Mouse (Mus musculus) thymus, adult 2 months (tissue): ENCODE data around the gene 4921524J17Rik. TPM values are rescaled to one million over a fixed set of nuclear protein-coding genes. Genes with fewer than 3 reads are reported as not detected.

Source experiments
- DNase-seq: peaks from one replicate; pipeline ENCODE4 v3.0.0; 2021
- H3K27ac ChIP-seq: fragments of 200-500 bp; 2 replicates; pipeline ENCODE4 v1.5.1; 2012; ENCODE audit warnings: low read length, control low read depth; ENCODE audit not compliant: control insufficient read depth, insufficient read depth
- H3K27me3 ChIP-seq: fragments of 200-500 bp; 2 replicates; pipeline ENCODE4 v1.6.1; 2012; ENCODE audit warnings: mild to moderate bottlenecking, low read length, moderate library complexity, mixed read lengths; ENCODE audit not compliant: control insufficient read depth, insufficient read depth
- H3K36me3 ChIP-seq: fragments of 200-500 bp; 2 replicates; pipeline ENCODE4 v1.6.1; 2012; ENCODE audit warnings: mild to moderate bottlenecking, low read length, moderate library complexity; ENCODE audit not compliant: control insufficient read depth, insufficient read depth
- H3K4me1 ChIP-seq: fragments of 200-500 bp; replicated peaks from 2 replicates; pipeline ENCODE4 v1.6.1; 2012; ENCODE audit warnings: low read length; ENCODE audit not compliant: control insufficient read depth, insufficient read depth
- H3K4me3 ChIP-seq: fragments of 200-500 bp; 2 replicates; pipeline ENCODE4 v1.5.1; 2012; ENCODE audit warnings: mild to moderate bottlenecking, low read length, control low read depth, moderate library complexity; ENCODE audit not compliant: control insufficient read depth, insufficient read depth
- CTCF ChIP-seq: fragments of 200-500 bp; IDR thresholded peaks from 2 replicates; pipeline ENCODE4 v1.5.1; 2012; ENCODE audit warnings: mild to moderate bottlenecking, control low read depth, low read length, moderate library complexity, borderline replicate concordance; ENCODE audit not compliant: control insufficient read depth, poor library complexity, insufficient read depth; ENCODE audit errors: extremely low read depth
- POLR2A ChIP-seq: fragments of 200-500 bp; IDR thresholded peaks from 2 replicates; pipeline ENCODE4 v1.6.1; 2012; ENCODE audit warnings: mild to moderate bottlenecking, low read length, control low read depth, moderate library complexity; ENCODE audit not compliant: control insufficient read depth, poor library complexity, insufficient read depth; ENCODE audit errors: extremely low read depth
- WGBS: fragments of 180-500 bp; shearing (Covaris S2); methylation state at CpG from one replicate; pipeline ENCODE4 v1.1.7; 2018; 5-methylcytosine and 5-hydroxymethylcytosine counted together
- polyA plus RNA-seq: library from polyadenylated mRNA; depleted of rRNA; stranded (reverse); fragments of >200 nt; gene quantifications from 2 replicates; pipeline ENCODE4 v1.2.3, GENCODE M21; 2012

4921524J17Rik gene
- polyA plus RNA-seq, 1 experiment: 7.2 TPM

DNA sequence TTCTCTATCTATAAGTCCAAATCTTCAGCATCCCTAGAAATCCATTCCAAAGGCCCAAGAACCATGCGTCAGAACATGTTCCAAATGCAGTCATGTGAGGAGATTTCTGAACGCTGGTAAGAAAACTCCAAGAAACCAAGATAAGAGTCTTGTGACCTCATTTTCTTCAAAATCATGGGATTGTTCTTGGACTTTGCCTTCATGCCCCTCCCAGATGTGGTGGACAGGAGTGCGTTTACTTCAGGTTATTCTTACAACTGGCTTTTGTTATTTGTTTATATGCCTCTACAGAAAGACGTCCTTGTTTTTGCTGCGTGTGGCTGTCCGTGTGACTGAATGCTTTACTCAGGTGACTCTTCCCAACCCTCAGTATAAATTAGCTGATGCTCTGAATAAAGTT is 39.4 kb downstream of the 4921524J17Rik start:
- 92% methylated on average over 6 of the region's 6 CpGs for WGBS
- no peak for DNase-seq
- H3K4me3 ChIP-seq: no peak overlapping the region
- H3K4me1 ChIP-seq: no peaks in the 10 kb centered on the region
- no peaks in the 10 kb centered on the region for H3K27me3 ChIP-seq
- H3K36me3 ChIP-seq: no peaks in the 10 kb centered on the region
- H3K27ac ChIP-seq: no peak overlapping the region
- TF ChIP-seq CTCF (no peak), POLR2A (no peak)

DNA sequence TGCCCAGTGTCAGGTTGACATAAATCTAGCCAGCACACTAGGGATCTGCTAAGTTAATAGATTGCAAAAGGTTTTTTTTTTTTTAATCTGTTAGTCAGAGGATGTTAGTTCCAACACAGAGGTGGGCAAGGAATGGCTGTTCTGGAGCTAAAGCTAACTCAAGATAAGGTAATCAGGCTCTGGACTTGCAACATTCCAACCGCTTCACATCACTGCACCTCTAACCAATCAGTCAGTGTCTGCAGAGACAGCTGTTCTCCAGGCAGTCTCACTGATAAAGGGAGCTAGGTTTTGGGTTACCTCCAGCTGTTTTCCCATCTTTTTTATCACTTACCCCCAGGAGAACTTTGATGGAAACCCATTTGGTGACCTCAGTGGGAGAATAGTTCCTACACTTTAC is 41.2 kb downstream of the 4921524J17Rik start:
- H3K4me1 ChIP-seq: no peaks in the 10 kb centered on the region
- WGBS: 93% methylated on average over 1 of the region's 1 CpGs
- DNase-seq: no peak
- TF ChIP-seq CTCF: no peak
- TF ChIP-seq POLR2A: no peak
- H3K36me3 ChIP-seq: no peaks in the 10 kb centered on the region
- H3K4me3 ChIP-seq: no peak overlapping the region
- H3K27me3 ChIP-seq: no peaks in the 10 kb centered on the region
- no peak overlapping the region for H3K27ac ChIP-seq

DNA sequence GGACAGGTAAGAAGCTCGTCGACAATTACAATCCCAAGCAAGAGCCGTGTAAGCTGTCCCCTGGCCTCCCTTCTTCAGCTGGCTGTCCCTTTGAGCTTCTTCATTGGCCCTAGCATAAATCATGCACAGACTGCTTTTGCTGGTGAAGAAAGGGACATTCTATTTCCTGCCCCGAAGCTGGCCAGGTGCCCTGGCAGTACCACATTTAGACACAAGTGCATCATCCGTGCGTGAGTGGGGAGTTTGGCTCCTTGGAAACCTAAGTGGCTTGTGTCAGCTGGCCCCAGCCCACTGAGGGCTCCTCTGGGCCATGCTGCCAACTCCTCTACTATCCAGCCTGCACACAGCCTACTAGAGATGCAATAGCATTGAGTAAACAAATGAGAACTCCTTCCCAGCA is 46.4 kb downstream of the 4921524J17Rik start, which contains the start of gene Mylk3:
Mylk3 (minus strand) TSS at position 141 of the 400 bp plus-strand sequence.
- WGBS: 67% methylated on average over 6 of the region's 6 CpGs
- Histone ChIP-seq H3K4me1 (no peaks in the 10 kb centered on the region), H3K4me3 (no peak within 1 kb of the TSS), H3K27me3 (no peaks in the 10 kb centered on the region), H3K36me3 (no peaks in the 10 kb centered on the region), H3K27ac (no peak within 1 kb of the TSS)
- DNase-seq: no peak
- TF ChIP-seq POLR2A (no peak), CTCF (no peak)

GRCm38 (mm10) chr8:85381926-85382325 is 50.7 kb downstream of the 4921524J17Rik start:
- H3K4me3 ChIP-seq: no peak overlapping the region
- no peaks in the 10 kb centered on the region for H3K36me3 ChIP-seq
- WGBS: 85% methylated on average over 4 of the region's 4 CpGs
- TF ChIP-seq CTCF: no peak
- TF ChIP-seq POLR2A: no peak
- H3K4me1 ChIP-seq: no peaks in the 10 kb centered on the region
- no peak overlapping the region for H3K27ac ChIP-seq
- no peak for DNase-seq
- no peaks in the 10 kb centered on the region for H3K27me3 ChIP-seq

DNA sequence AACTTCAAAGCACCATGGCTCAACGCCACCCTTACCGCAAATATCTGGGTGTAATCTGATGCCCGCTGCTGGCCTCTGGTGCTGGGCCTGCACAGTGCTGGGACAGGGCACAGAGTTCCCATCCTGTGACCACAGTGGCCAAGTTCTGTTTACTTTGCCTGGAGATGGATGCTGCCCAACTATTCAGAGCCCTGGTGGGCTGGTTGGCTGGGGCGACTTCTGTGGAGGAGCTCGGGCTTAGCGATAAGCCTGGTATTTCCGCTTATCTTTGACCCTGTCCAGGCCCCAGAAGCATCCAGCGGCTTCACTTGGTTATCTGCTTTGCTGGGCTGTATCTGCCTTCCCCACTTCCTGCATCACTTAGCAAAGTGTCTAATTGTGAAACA is 51.8 kb downstream of the 4921524J17Rik start:
- Histone ChIP-seq H3K4me1 (no peaks in the 10 kb centered on the region), H3K27ac (no peak overlapping the region), H3K36me3 (no peaks in the 10 kb centered on the region), H3K27me3 (no peaks in the 10 kb centered on the region), H3K4me3 (no peak overlapping the region)
- TF ChIP-seq POLR2A (no peak), CTCF (no peak)
- no peak for DNase-seq
- WGBS: 82% methylated on average over 8 of the region's 8 CpGs

DNA sequence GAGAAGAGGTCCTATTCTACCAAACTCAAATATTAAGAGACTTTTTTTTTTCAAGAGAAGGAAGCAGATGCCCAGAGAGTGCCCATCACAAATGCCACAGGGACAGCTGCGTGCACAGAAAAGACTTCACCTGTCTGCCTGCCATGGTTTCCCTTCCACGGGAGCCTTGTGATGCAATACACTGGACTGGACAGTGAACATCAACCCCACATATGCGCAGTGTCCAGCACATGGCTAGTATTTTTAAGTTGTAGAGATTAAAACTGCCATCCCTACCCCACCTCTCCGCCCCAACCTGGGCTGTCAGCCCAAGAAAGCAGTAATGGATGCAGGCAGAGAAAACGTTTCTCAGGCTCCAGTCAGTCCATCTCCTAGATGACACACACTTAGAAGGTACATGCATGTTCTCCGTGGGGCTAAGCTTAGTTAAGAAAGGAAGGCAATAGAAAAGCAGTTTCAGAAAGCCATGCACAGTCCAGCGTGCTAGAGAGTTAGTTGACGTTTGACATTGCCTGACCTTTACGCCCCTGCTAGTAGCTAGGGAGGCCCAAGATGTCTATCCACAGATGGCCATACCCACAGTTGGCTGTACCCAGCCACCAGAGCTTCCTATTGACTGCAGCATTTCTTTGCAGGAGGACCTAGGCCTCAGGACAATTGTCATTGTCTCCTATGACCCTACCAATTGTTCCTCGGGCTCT is 52.4 kb downstream of the 4921524J17Rik start:
- 89% methylated on average over 10 of the region's 10 CpGs for WGBS
- Histone ChIP-seq H3K4me3 (no peak overlapping the region), H3K27me3 (no peaks in the 10 kb centered on the region), H3K36me3 (no peaks in the 10 kb centered on the region), H3K4me1 (no peaks in the 10 kb centered on the region), H3K27ac (no peak overlapping the region)
- TF ChIP-seq POLR2A (no peak), CTCF (no peak)
- no peak for DNase-seq

- Histone ChIP-seq H3K27me3 (no peaks in the 10 kb centered on the region), H3K27ac (no peak overlapping the region), H3K4me1 (no peaks in the 10 kb centered on the region), H3K4me3 (no peak overlapping the region), H3K36me3 (no peaks in the 10 kb centered on the region)
- 85% methylated on average over 2 of the region's 2 CpGs for WGBS
- no peak for DNase-seq
- TF ChIP-seq POLR2A (no peak), CTCF (no peak)
Observed at GRCm38 (mm10) chr8:85379142-85379781, 53.4 kb downstream of the 4921524J17Rik start.
